Mouse (Mus musculus): ENCODE results near the gene Camk2g. TPM values are rescaled to one million over a fixed set of nuclear protein-coding genes. Genes with fewer than 3 reads are reported as not detected.

Gene Camk2g
- polyA plus RNA-seq, 1 experiment from 2014 or later: 56.3 TPM

DNA sequence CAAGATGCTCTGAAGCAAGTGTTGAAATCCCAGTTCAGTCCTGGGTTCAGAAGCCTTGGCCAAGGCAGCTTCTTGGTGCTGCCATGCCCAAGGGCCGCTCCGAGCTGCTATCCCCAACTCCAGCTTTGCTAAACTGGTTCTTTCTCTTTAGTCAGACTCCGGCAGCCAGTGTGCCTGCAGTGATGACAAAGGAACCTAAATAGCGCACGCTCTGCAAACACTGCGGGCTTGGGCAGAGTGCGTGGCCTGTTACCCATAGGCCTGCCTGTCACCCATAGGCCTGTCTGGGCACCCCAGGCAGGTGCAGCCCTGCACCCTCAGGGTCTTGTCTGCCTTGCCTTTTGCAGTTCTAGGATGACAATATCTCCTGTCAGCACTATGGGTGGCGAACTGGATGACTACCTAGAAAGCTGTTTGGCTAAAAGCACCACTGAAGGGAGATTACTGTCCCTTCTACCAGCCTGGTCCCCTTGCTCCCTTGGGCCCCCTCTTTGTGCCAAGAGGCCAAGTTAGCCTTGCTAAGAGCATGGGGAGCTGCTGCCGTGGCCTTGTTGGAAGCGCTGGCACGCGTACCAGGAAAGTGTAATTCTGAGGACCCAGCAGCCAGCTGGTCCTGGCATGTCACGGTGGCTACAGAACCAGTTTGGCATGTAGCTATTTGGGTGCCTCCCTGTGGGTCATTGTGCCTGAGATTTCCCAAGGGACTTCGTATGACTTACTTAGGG lies 12.4 kb upstream of the Camk2g start:
- H3K4me2 ChIP-seq (replicated peaks): no peak overlapping the region
- no peak overlapping the region for H3K9ac ChIP-seq
- ATAC-seq (ENCODE audit: insufficient number of reproducible peaks, low FRiP score, low TSS enrichment, low read depth): no peak
- H3K27me3 ChIP-seq: no peaks in the 10 kb centered on the region
- 77% methylated on average over 14 of the region's 14 CpGs for WGBS
- peak overlapping the region; percentile 87 for H3K27ac ChIP-seq (replicated peaks)
- no peak overlapping the region for H3K4me3 ChIP-seq (replicated peaks)
- no peaks in the 10 kb centered on the region for H3K36me3 ChIP-seq
- no peaks in the 10 kb centered on the region for H3K9me3 ChIP-seq (replicated peaks)
- peaks cover 27% of the 10 kb centered on the region for H3K4me1 ChIP-seq

- WGBS: 32% methylated on average over 9 of the region's 9 CpGs
- Histone ChIP-seq H3K4me3 (replicated peaks) (no peak overlapping the region), H3K4me1 (peaks cover 27% of the 10 kb centered on the region), H3K9ac (no peak overlapping the region), H3K36me3 (no peaks in the 10 kb centered on the region), H3K4me2 (replicated peaks) (no peak overlapping the region; the same call in 1 of the 2 replicates), H3K27me3 (no peaks in the 10 kb centered on the region), H3K27ac (replicated peaks) (peak overlapping the region; percentile 87), H3K9me3 (replicated peaks) (no peaks in the 10 kb centered on the region)
- peak; percentile 84 for ATAC-seq (ENCODE audit: insufficient number of reproducible peaks, low FRiP score, low TSS enrichment, low read depth)
Observed at GRCm38 (mm10) chr14:20804964-20805672, 11.2 kb upstream of the Camk2g start.

DNA sequence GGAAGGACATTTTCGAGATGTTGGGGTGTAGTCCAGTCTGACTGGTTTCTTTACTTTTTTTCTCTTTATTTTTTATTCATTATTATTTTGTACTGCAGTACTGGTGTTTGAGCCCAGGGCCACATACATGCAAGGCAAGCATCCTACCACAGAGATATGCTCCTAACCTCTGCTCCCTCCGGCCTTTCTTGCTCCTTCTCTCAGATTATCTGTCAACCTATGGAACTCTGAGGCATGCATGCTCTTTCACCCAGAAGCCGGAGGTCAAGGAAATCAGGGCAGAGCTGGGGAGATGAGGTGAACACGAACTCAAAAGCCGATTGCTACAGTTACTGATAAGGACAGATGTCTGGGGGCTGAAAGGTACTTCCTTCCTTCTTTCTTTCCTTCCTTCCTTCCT lies 10.6 kb upstream of the Camk2g start:
- Histone ChIP-seq H3K4me1 (peaks cover 27% of the 10 kb centered on the region), H3K4me3 (replicated peaks) (no peak overlapping the region), H3K27me3 (no peaks in the 10 kb centered on the region), H3K4me2 (replicated peaks) (no peak overlapping the region), H3K27ac (replicated peaks) (peak overlapping the region; percentile 58), H3K9me3 (replicated peaks) (no peaks in the 10 kb centered on the region), H3K36me3 (no peaks in the 10 kb centered on the region), H3K9ac (no peak overlapping the region)
- WGBS: 60% methylated on average over 5 of the region's 5 CpGs
- ATAC-seq (ENCODE audit: insufficient number of reproducible peaks, low FRiP score, low TSS enrichment, low read depth): no peak

GRCm38 (mm10) chr14:20803606-20803938 lies 9.7 kb upstream of the Camk2g start:
- no peaks in the 10 kb centered on the region for H3K9me3 ChIP-seq (replicated peaks)
- no peak overlapping the region for H3K4me3 ChIP-seq (replicated peaks)
- no peak overlapping the region for H3K4me2 ChIP-seq (replicated peaks)
- no peaks in the 10 kb centered on the region for H3K27me3 ChIP-seq
- peaks cover 27% of the 10 kb centered on the region for H3K4me1 ChIP-seq
- no peaks in the 10 kb centered on the region for H3K36me3 ChIP-seq
- no peak overlapping the region for H3K27ac ChIP-seq (replicated peaks)
- H3K9ac ChIP-seq: no peak overlapping the region
- no peak for ATAC-seq (ENCODE audit: insufficient number of reproducible peaks, low FRiP score, low TSS enrichment, low read depth)
- WGBS: 8% methylated on average over 7 of the region's 7 CpGs

GRCm38 (mm10) chr14:20802926-20803605 lies 9.2 kb upstream of the Camk2g start:
- Histone ChIP-seq H3K4me2 (replicated peaks) (no peak overlapping the region), H3K4me1 (peaks cover 27% of the 10 kb centered on the region), H3K36me3 (no peaks in the 10 kb centered on the region), H3K27ac (replicated peaks) (no peak overlapping the region), H3K9me3 (replicated peaks) (no peaks in the 10 kb centered on the region), H3K9ac (no peak overlapping the region), H3K4me3 (replicated peaks) (no peak overlapping the region), H3K27me3 (no peaks in the 10 kb centered on the region)
- no peak for ATAC-seq (ENCODE audit: insufficient number of reproducible peaks, low FRiP score, low TSS enrichment, low read depth)
- WGBS: 36% methylated on average over 2 of the region's 2 CpGs

GRCm38 (mm10) chr14:20798761-20799160 lies 4.9 kb upstream of the Camk2g start:
- Histone ChIP-seq H3K4me2 (replicated peaks) (no peak overlapping the region), H3K4me3 (replicated peaks) (no peak overlapping the region), H3K9me3 (replicated peaks) (no peaks in the 10 kb centered on the region), H3K27ac (replicated peaks) (no peak overlapping the region), H3K4me1 (peaks cover 17% of the 10 kb centered on the region), H3K27me3 (no peaks in the 10 kb centered on the region), H3K36me3 (no peaks in the 10 kb centered on the region), H3K9ac (no peak overlapping the region)
- 10% methylated on average over 7 of the region's 7 CpGs for WGBS
- no peak for ATAC-seq (ENCODE audit: insufficient number of reproducible peaks, low FRiP score, low TSS enrichment, low read depth)

DNA sequence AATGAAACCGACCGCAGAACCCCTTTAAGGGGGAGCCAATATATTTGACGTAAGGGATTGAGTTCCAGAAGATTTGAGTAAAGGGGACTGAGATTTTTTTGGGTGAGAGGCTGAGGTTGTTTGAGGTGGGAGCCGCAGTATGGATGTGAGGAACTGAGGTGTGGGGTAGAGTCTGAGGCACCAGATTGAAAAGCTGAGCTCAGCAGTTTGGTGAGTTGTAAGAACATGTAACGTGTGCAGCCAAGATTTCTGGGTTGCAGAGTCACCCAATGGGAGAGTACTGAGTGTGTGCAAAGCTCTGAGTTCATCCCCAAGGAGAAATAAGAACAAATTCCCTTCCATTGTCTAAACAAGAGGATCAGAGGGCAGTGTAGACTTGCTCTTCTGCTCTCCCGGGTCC lies 4.4 kb upstream of the Camk2g start:
- H3K4me3 ChIP-seq (replicated peaks): no peak overlapping the region
- no peak overlapping the region for H3K4me2 ChIP-seq (replicated peaks)
- H3K27me3 ChIP-seq: no peaks in the 10 kb centered on the region
- no peaks in the 10 kb centered on the region for H3K9me3 ChIP-seq (replicated peaks)
- WGBS: 73% methylated on average over 6 of the region's 6 CpGs
- no peak for ATAC-seq (ENCODE audit: insufficient number of reproducible peaks, low FRiP score, low TSS enrichment, low read depth)
- no peak overlapping the region for H3K9ac ChIP-seq
- peaks cover 17% of the 10 kb centered on the region; the same call in 1 of the 2 replicates for H3K4me1 ChIP-seq
- H3K27ac ChIP-seq (replicated peaks): no peak overlapping the region
- no peaks in the 10 kb centered on the region for H3K36me3 ChIP-seq

- no peak overlapping the region for H3K4me2 ChIP-seq (replicated peaks)
- no peaks in the 10 kb centered on the region for H3K9me3 ChIP-seq (replicated peaks)
- peaks cover 32% of the 10 kb centered on the region for H3K4me1 ChIP-seq
- ATAC-seq (ENCODE audit: insufficient number of reproducible peaks, low FRiP score, low TSS enrichment, low read depth): no peak
- H3K36me3 ChIP-seq: peaks cover under 1% of the 10 kb centered on the region; the same call in 1 of the 2 replicates
- no peak overlapping the region for H3K9ac ChIP-seq
- H3K27ac ChIP-seq (replicated peaks): no peak overlapping the region
- H3K27me3 ChIP-seq: no peaks in the 10 kb centered on the region
- H3K4me3 ChIP-seq (replicated peaks): no peak overlapping the region
- 68% methylated on average over 8 of the region's 8 CpGs for WGBS
Observed at GRCm38 (mm10) chr14:20796643-20797042, 2.8 kb upstream of the Camk2g start.

DNA sequence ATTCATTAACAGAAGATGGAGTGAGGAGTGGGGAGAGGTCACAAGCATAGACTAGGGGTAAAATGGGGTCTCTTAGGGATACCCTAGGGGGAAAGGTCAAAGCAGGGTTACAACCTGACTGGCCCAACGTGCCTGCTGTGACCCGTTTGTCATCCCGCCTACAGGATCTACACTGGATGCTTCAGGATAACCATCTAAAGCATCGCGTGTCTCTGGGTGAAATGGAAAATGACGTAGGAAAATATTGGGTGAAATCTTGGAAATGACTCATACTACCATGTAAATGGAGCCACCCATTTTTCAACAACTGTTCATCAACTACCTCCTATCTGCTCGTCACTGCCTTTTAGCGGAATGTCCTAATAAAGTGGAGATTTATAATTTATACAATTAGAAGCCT lies 2.3 kb upstream of the Camk2g start:
- WGBS: 64% methylated on average over 8 of the region's 8 CpGs
- Histone ChIP-seq H3K4me1 (peaks cover 37% of the 10 kb centered on the region), H3K36me3 (peaks cover 5% of the 10 kb centered on the region), H3K9ac (no peak overlapping the region), H3K4me3 (replicated peaks) (no peak overlapping the region), H3K27me3 (no peaks in the 10 kb centered on the region), H3K9me3 (replicated peaks) (no peaks in the 10 kb centered on the region), H3K4me2 (replicated peaks) (no peak overlapping the region), H3K27ac (replicated peaks) (no peak overlapping the region)
- ATAC-seq (ENCODE audit: insufficient number of reproducible peaks, low FRiP score, low TSS enrichment, low read depth): no peak

DNA sequence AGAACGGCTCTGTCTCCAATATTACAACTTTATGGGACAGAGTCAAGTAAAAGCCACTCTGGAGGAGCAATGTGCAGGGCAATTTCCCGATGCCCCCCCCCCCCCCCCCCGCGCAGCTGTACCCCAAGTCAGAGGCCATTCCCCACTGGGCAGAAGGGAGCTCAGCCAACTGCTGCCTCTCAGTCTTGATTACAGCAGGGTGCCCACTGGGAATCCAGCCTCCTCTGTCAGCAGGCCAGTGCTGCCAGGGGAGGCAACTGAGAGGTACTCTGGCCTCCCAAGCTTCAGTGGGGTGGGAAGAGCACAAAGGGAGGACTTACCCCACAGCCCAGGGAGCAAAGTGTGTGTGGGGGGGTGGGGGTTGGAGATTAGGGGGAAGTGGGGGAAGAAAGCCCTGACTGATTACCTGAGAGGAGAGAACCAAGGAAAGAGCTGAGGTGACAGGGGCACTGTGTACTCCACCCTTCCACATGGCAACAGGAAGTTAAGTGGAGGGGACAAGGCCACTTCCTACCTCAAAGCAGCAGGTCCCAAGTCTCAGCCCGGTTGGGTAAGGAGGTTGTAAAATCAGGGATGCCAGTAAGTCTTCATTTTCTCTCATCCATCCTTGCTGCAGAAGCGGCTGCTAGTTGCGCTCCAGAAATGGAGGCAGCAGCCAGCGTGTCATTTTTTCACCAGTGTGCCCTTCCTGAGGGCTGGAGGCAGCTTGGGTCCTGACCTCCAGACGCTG lies 1.7 kb upstream of the Camk2g start:
- no peaks in the 10 kb centered on the region for H3K27me3 ChIP-seq
- ATAC-seq (ENCODE audit: insufficient number of reproducible peaks, low FRiP score, low TSS enrichment, low read depth): no peak
- no peaks in the 10 kb centered on the region for H3K9me3 ChIP-seq (replicated peaks)
- peaks cover 41% of the 10 kb centered on the region for H3K4me1 ChIP-seq
- H3K9ac ChIP-seq: no peak overlapping the region
- 44% methylated on average over 9 of the region's 9 CpGs for WGBS
- H3K36me3 ChIP-seq: peaks cover 10% of the 10 kb centered on the region
- H3K4me2 ChIP-seq (replicated peaks): no peak overlapping the region
- H3K4me3 ChIP-seq (replicated peaks): no peak overlapping the region
- H3K27ac ChIP-seq (replicated peaks): no peak overlapping the region

- Histone ChIP-seq H3K4me3 (replicated peaks) (peak overlapping the region; percentile 87), H3K27me3 (no peaks in the 10 kb centered on the region), H3K9me3 (replicated peaks) (no peaks in the 10 kb centered on the region), H3K27ac (replicated peaks) (peak overlapping the region; percentile 77; the same call in 1 of the 2 replicates), H3K36me3 (peaks cover 20% of the 10 kb centered on the region), H3K4me2 (replicated peaks) (peak overlapping the region; percentile 89), H3K9ac (peak overlapping the region; percentile 64), H3K4me1 (peaks cover 41% of the 10 kb centered on the region)
- WGBS: 7% methylated on average over 9 of the region's 9 CpGs
- ATAC-seq (ENCODE audit: insufficient number of reproducible peaks, low FRiP score, low TSS enrichment, low read depth): no peak
Observed at GRCm38 (mm10) chr14:20794589-20794988, 701 bp upstream of the Camk2g start.
